Mouse (Mus musculus) stomach, adult 2 months (tissue): ENCODE data around the gene Acat2. TPM values are rescaled to one million over a fixed set of nuclear protein-coding genes. Genes with fewer than 3 reads are reported as not detected.

ENCODE experiments used
- polyA plus RNA-seq: library from polyadenylated mRNA; depleted of rRNA; stranded (reverse); fragments of >200 nt; gene quantifications from 2 replicates; pipeline ENCODE4 v1.2.3, GENCODE M21; 2012; rRNA removed

Gene Acat2
- polyA plus RNA-seq, result 2.6 and 3.9 TPM in 2 replicates

GRCm38 (mm10) chr17:12960331-12960873 is at the start of gene Acat2:
Gene Acat2, minus strand, starts transcription at chr17:12960747.

DNA sequence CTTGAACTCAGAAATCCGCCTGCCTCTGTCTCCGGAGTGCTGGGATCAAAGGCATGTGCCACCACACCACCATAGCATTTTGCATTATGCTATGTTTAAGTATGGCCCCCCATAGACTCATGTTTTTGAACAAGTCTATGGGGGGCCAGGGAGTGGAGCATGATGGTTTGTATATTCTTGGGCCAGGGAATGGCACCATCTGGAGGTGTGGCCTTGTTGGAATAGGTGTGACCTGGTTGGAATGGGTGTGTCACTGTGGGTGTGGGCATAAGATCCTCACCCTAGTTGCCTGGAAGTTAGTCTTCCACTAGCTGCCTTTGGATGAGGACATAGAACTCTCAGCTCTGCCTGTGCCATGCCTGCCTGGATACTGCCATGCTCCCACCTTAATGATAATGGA is 46.0 kb upstream of the Acat2 start, which contains the start of gene Sod2:
Gene Sod2 (plus strand): TSS at position 301 of the 400 bp plus-strand sequence.

GRCm38 (mm10) chr17:12994069-12994468 is 33.5 kb upstream of the Acat2 start, which contains the start of gene Wtap:
Gene Wtap, minus strand, starts transcription at chr17:12994169.

DNA sequence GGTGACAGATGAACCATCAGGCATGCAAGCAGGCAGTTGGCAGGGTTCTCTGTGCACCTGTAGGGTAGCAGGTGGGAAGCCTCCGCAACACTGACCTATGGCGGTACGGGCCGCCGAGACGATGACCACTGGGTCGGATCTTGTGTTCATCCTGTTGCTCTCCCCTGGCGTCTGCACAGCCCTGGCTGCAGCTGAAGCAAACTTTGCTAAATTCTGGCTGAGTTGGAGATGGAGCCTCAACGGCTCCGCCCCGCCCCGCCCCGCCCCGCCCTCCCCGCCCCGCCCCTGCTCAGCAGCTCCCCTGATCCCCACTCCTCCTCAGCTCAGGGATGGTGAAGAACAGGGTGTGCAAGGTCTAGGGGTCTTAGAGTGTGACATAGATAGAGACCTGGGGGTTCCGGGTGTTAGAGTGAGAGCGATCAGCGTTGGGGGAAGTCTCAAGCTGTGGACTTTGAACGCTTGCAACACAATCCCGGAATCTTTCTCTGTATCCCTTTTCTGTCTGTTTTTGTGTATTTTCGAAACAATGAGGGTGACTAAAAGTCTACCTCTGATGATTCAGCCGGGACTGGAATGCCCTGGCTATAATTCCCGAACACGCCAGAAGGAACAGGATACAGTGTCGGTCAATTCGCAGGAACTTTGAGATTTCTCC is 20.3 kb downstream of the Acat2 start, which contains the start of gene Acat3:
Gene Acat3 (minus strand): TSS at position 450 of the 655 bp plus-strand sequence.

GRCm38 (mm10) chr17:12915881-12916583 is 44.5 kb downstream of the Acat2 start, which contains the start of gene Mrpl18:
Gene Mrpl18, minus strand, starts transcription at chr17:12916345.

GRCm38 (mm10) chr17:12915488-12915880 is 45.1 kb downstream of the Acat2 start, which contains the start of gene Tcp1:
Gene Tcp1, plus strand, starts transcription at chr17:12915701.

DNA sequence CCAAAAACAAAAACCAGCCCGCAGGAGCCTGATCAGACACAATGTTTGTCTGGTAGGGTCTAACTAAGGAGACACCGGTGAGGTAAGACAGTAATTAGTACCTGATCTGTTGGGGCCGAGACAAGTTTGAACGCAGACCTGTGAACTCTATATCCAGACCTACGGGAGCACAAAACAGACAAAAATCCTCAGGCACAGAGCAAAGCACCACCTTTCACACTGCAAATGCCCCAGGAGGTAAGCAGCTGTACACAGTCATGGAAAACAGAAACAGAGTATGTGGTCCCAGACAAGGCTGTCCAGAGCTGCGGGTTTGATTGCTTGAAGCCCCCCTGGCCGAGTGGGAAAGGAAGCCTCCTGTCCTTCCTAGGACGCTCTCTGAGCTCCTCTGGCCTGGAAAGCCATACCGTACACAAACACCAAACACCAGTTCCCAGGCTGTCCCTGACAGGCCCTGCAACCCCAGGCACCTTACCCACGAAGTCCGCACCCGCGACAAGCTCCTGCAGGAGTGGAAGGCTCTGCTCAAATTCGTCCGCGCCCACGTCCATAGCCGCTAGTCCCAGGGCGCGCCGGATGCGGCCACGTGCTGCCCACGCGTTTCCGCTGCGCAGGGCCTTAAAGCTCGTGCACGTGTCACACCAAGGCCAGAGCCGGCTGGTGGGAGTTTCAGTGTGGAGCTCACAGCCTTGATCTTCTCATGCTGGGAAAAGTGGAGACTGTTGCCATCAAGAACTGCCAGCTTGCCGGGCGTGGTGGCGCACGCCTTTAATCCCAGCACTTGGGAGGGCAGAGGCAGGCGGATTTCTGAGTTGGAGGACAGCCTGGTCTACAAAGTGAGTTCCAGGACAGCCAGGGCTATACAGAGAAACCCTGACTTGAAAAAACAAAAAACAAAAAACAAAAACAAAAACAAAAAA is 50.9 kb downstream of the Acat2 start, which contains the start of gene Pnldc1:
Gene Pnldc1 (minus strand): TSS at position 870 of the 920 bp plus-strand sequence.

Other genes starting within 250 kb of the Acat2 start
- gene Igf2r, start 191.1 kb downstream of the Acat2 start, polyA plus RNA-seq, result 6.3 and 7.0 TPM in 2 replicates
- 0.05 TPM in 1 of 2 replicates, not detected in the other for gene Mas1, start 92.6 kb downstream of the Acat2 start, polyA plus RNA-seq
- gene Mrgprh, start 84.7 kb downstream of the Acat2 start, polyA plus RNA-seq, result 0.05 and 0.10 TPM in 2 replicates
- 0.21 and 0.35 TPM in 2 replicates for gene Pnldc1, start 50.5 kb downstream of the Acat2 start, polyA plus RNA-seq
- 11.3 and 13.8 TPM in 2 replicates for gene Tcp1, start 45.0 kb downstream of the Acat2 start, polyA plus RNA-seq
- 11.7 and 12.8 TPM in 2 replicates for gene Mrpl18, start 44.4 kb downstream of the Acat2 start, polyA plus RNA-seq
- gene Acat3, start 20.1 kb downstream of the Acat2 start, polyA plus RNA-seq, result 0.09 TPM in 1 of 2 replicates, not detected in the other
- 4.1 TPM in 2 replicates for gene Wtap, start 33.4 kb upstream of the Acat2 start, polyA plus RNA-seq
- gene Sod2, start 46.1 kb upstream of the Acat2 start, polyA plus RNA-seq, result 221 and 432 TPM in 2 replicates
- not detected in 2 replicates for gene Gpr31b, start 91.5 kb upstream of the Acat2 start, polyA plus RNA-seq
- 0.02 TPM in 1 of 2 replicates, not detected in the other for gene Tcp10b, start 100.4 kb upstream of the Acat2 start, polyA plus RNA-seq
- gene Unc93a, start 171.1 kb upstream of the Acat2 start, polyA plus RNA-seq, result 0.03 TPM in 1 of 2 replicates, not detected in the other